In the genomic region with DNA sequence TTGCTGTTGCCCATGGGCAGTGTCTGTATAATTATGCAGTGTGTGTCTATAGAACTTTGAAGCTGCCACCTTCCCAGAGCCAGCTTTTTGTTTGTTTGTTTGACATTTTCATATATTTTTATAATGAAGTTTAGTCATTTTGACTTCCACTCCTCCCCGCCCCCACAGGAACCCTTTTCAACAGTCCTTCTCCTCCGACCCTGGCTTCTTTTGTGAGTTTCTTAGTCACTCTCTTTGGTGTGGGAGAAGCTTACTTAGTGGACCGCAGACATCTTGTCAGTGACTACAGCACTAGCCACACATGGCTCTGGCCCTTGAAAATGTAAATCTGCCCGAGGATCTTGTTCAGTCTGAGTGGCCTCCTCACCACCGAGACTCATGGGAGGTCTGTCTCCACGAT, we compare ENCODE assay signal across 28 mouse cellular contexts. TPM values are rescaled to one million over a fixed set of nuclear protein-coding genes. Genes with fewer than 3 reads are reported as not detected.
A peak's percentile ranks its signal among the peaks of the same experiment; 100 is the strongest.
DNase-seq lines count a peak whose midpoint lies in the region; ATAC-seq and TF ChIP-seq lines count a peak whose summit lies in the region.
"Had no signal": no experiment of that assay in that cellular context is flagged by ENCODE, and none has a peak within 500 bp of the region (broad histone marks: within the 10 kb centered on the region; RNA-seq: fewer than 3 reads in every experiment).

No protein-coding gene starts in this region.

- peaks cover 5% of the 10 kb centered on the region for H3K79me2 ChIP-seq in heart, adult 2 months (replicated peaks; ENCODE audit: control insufficient read depth, insufficient read depth, low read length)

- WGBS in cerebellum, adult 2 months: 71% methylated on average over 6 of the region's 6 CpGs
- 54% methylated on average over 6 of the region's 6 CpGs for WGBS in heart, embryonic 13.5 days
- 66% methylated on average over 6 of the region's 6 CpGs for WGBS in heart, adult 2 months

- no peak overlapping the region for H3K4me2 ChIP-seq in heart, embryonic 13.5 days
- H3K4me2 ChIP-seq: embryonic facial prominence, embryonic 12.5 days; hindbrain, embryonic 15.5 days; intestine, embryonic 15.5 days; kidney, embryonic 15.5 days; limb, embryonic 15.5 days; lung, embryonic 14.5 days; midbrain, embryonic 13.5 days; neural tube, embryonic 12.5 days had no signal

- H3K36me3 ChIP-seq in heart, embryonic 13.5 days: no peaks in the 10 kb centered on the region
- H3K36me3 ChIP-seq in heart, adult 2 months (ENCODE audit: control insufficient read depth, insufficient read depth, low read length): peaks cover 7% of the 10 kb centered on the region
- H3K36me3 ChIP-seq: embryonic facial prominence, embryonic 12.5 days; hindbrain, embryonic 15.5 days; intestine, embryonic 15.5 days; limb, embryonic 15.5 days; midbrain, embryonic 13.5 days; neural tube, embryonic 12.5 days had no signal

- no peaks in the 10 kb centered on the region for H3K9me3 ChIP-seq in heart, embryonic 13.5 days
- H3K9me3 ChIP-seq: embryonic facial prominence, embryonic 12.5 days; hindbrain, embryonic 15.5 days; intestine, embryonic 15.5 days; kidney, embryonic 15.5 days; limb, embryonic 15.5 days; midbrain, embryonic 13.5 days; neural tube, embryonic 12.5 days had no signal

- peaks cover 54% of the 10 kb centered on the region for H3K4me1 ChIP-seq in cerebellum, adult 2 months (ENCODE audit: control insufficient read depth, insufficient read depth, low read length)
- peaks cover 58% of the 10 kb centered on the region for H3K4me1 ChIP-seq in heart, embryonic 13.5 days
- H3K4me1 ChIP-seq in heart, adult 2 months (ENCODE audit: control insufficient read depth, insufficient read depth, low read length): peaks cover 16% of the 10 kb centered on the region

- H3K9ac ChIP-seq in heart, embryonic 13.5 days: peak overlapping the region; percentile 16; the same call in 1 of the 2 replicates
- no peak overlapping the region for H3K9ac ChIP-seq in heart, adult 2 months (ENCODE audit: low read depth, low read length)
- H3K9ac ChIP-seq: embryonic facial prominence, embryonic 12.5 days; hindbrain, embryonic 15.5 days; intestine, embryonic 15.5 days; kidney, embryonic 15.5 days; limb, embryonic 15.5 days; liver, embryonic 14.5 days; lung, embryonic 14.5 days; midbrain, embryonic 13.5 days; neural tube, embryonic 12.5 days had no signal

- ATAC-seq in heart, embryonic 13.5 days (ENCODE audit: extremely low read depth, insufficient number of reproducible peaks, low FRiP score, low TSS enrichment): no peak
- ATAC-seq: forebrain, embryonic 14.5 days; intestine, embryonic 15.5 days; midbrain, embryonic 13.5 days; Patski had no signal

- no peak overlapping the region for H3K4me3 ChIP-seq in cerebellum, adult 2 months (replicated peaks; ENCODE audit: insufficient read depth, low read depth, low read length)
- no peak overlapping the region for H3K4me3 ChIP-seq in heart, embryonic 13.5 days
- H3K4me3 ChIP-seq in heart, adult 2 months: no peak overlapping the region
- H3K4me3 ChIP-seq: embryonic facial prominence, embryonic 12.5 days; erythroblast, embryonic 14.5 days; hindbrain, embryonic 15.5 days; intestine, embryonic 15.5 days; kidney, embryonic 15.5 days; left cerebral cortex, adult 2 months; limb, embryonic 15.5 days; midbrain, embryonic 13.5 days; neural tube, embryonic 12.5 days had no signal

- no peak for TF ChIP-seq CTCF in cerebellum, adult 2 months (IDR thresholded peaks at IDR 0.05; ENCODE audit: borderline replicate concordance, insufficient read depth, low read depth, low read length)
- no peak for TF ChIP-seq CTCF in heart, adult 2 months (IDR thresholded peaks at IDR 0.05)

- intact Hi-C loops in heart, adult 2 months (cut with DNase I): no loop called here

- DNase-seq in cerebellum, adult 2 months: no peak
- no peak for DNase-seq in cerebellum, adult 11 months
- DNase-seq in heart, adult 2 months: no peak
- peak; percentile 37 for DNase-seq in thymus, postnatal 4 days
- DNase-seq in thymus, postnatal 36 days: no peak
- no peak for DNase-seq in kidney, postnatal 14 days
- DNase-seq: cerebellum, adult 11-12 months; cerebellum, postnatal 14 days; gastrocnemius, postnatal 10 days; heart, postnatal 10 days; kidney, postnatal 4 days; left cerebral cortex, postnatal 4 days; lung, embryonic 14.5 days; right cerebral cortex, postnatal 14 days; thymus, adult 2 months had no signal

- H3K27ac ChIP-seq in cerebellum, adult 2 months (ENCODE audit: insufficient read depth, low read length): peak overlapping the region; percentile 33; the same call in 1 of the 2 replicates
- H3K27ac ChIP-seq in heart, embryonic 13.5 days (replicated peaks): no peak overlapping the region
- no peak overlapping the region for H3K27ac ChIP-seq in heart, adult 2 months
- H3K27ac ChIP-seq: embryonic facial prominence, embryonic 12.5 days; hindbrain, embryonic 15.5 days; intestine, embryonic 15.5 days; kidney, embryonic 15.5 days; left cerebral cortex, adult 2 months; limb, embryonic 15.5 days; liver, embryonic 14.5 days; neural tube, embryonic 12.5 days had no signal

- no peak for TF ChIP-seq POLR2A in cerebellum, adult 2 months (IDR thresholded peaks at IDR 0.05; ENCODE audit: borderline replicate concordance, insufficient read depth, low read length)
- TF ChIP-seq POLR2A in heart, adult 2 months (IDR thresholded peaks at IDR 0.05; ENCODE audit: insufficient read depth, low read depth, low read length): no peak

- H3K27me3 ChIP-seq in cerebellum, adult 2 months (ENCODE audit: control insufficient read depth, insufficient read depth, low read length): no peaks in the 10 kb centered on the region
- H3K27me3 ChIP-seq in heart, embryonic 13.5 days (replicated peaks): no peaks in the 10 kb centered on the region
- H3K27me3 ChIP-seq in heart, adult 2 months (ENCODE audit: control insufficient read depth, insufficient read depth, low read length): no peaks in the 10 kb centered on the region
- H3K27me3 ChIP-seq: embryonic facial prominence, embryonic 12.5 days; hindbrain, embryonic 15.5 days; intestine, embryonic 15.5 days; kidney, embryonic 15.5 days; limb, embryonic 15.5 days; midbrain, embryonic 13.5 days; neural tube, embryonic 12.5 days; Patski had no signal

- no peak for TF ChIP-seq EP300 in heart, adult 2 months (IDR thresholded peaks at IDR 0.05; ENCODE audit: insufficient read depth, low read depth, low read length)

RNA-seq across cellular contexts. Expression of gene Itsn1, which starts 35.3 kb away (rescaled TPM):
- polyA plus RNA-seq in cerebellum, adult 2 months (2012; rRNA removed): 67.3 and 68.7 TPM in 2 replicates
- polyA plus RNA-seq in heart, embryonic 13.5 days (2015; fragmentation: Nextera tagmentation; extraction: Ambion mirVana): 19.5 and 20.0 TPM in 2 replicates
- total RNA-seq in heart, adult 2 months (2021): 10 to 100 TPM; 45.1 to 46.7 TPM
- 35.8 and 48.5 TPM in 2 replicates for polyA plus RNA-seq in heart, adult 2 months (2012; rRNA removed)

RNA-seq across cellular contexts. Expression of gene Cryzl1, which starts 35.6 kb away (rescaled TPM):
- 104 and 114 TPM in 2 replicates for polyA plus RNA-seq in cerebellum, adult 2 months (2012; rRNA removed)
- 51.4 and 58.5 TPM in 2 replicates for polyA plus RNA-seq in heart, embryonic 13.5 days (2015; fragmentation: Nextera tagmentation; extraction: Ambion mirVana)
- total RNA-seq in heart, adult 2 months (2021): 10 to 100 TPM; 22.2 to 26.0 TPM
- 19.2 and 37.5 TPM in 2 replicates for polyA plus RNA-seq in heart, adult 2 months (2012; rRNA removed)
